Comparison of ENCODE assay signal across 7 mouse cellular contexts in genomic region chr7:25717478-25717877, GRCm38 (mm10). TPM values are rescaled to one million over a fixed set of nuclear protein-coding genes. Genes with fewer than 3 reads are reported as not detected.
DNase-seq lines count a peak whose midpoint lies in the region; ATAC-seq and TF ChIP-seq lines count a peak whose summit lies in the region.

No protein-coding gene starts in this region.

- H3K4me1 ChIP-seq in kidney, postnatal 0 days (replicated peaks; ENCODE audit: insufficient read depth, low read length) = peaks cover 8% of the 10 kb centered on the region; the same call in 1 of the 2 replicates
- H3K4me1 ChIP-seq in forebrain, postnatal 0 days (ENCODE audit: insufficient read depth) = peaks cover 4% of the 10 kb centered on the region; the same call in 1 of the 2 replicates
- H3K4me1 ChIP-seq in limb, embryonic 14.5 days (ENCODE audit: control insufficient read depth, insufficient read depth, low read length) = peaks cover 13% of the 10 kb centered on the region
- H3K4me1 ChIP-seq in neural tube, embryonic 15.5 days = peaks cover 23% of the 10 kb centered on the region

- H3K9ac ChIP-seq in kidney, postnatal 0 days (ENCODE audit: low read depth, low read length) = 0 out of 2 replicates have a peak overlapping the region, but pooled peaks have one; percentile 71
- H3K9ac ChIP-seq in forebrain, postnatal 0 days = 0 out of 2 replicates have a peak overlapping the region, but pooled peaks have one; percentile 6
- no peak overlapping the region; the same call in 1 of the 2 replicates for H3K9ac ChIP-seq in limb, embryonic 14.5 days (ENCODE audit: low read depth, low read length, severe bottlenecking)
- no peak overlapping the region for H3K9ac ChIP-seq in neural tube, embryonic 15.5 days (replicated peaks)

- peak overlapping the region; percentile 83 for H3K4me2 ChIP-seq in kidney, postnatal 0 days (ENCODE audit: low read length)
- H3K4me2 ChIP-seq in forebrain, postnatal 0 days (ENCODE audit: low read depth) = no peak overlapping the region; the same call in 1 of the 2 replicates
- peak overlapping the region; percentile 80 for H3K4me2 ChIP-seq in limb, embryonic 14.5 days (replicated peaks; ENCODE audit: low read depth, low read length, severe bottlenecking)
- H3K4me2 ChIP-seq in neural tube, embryonic 15.5 days = peak overlapping the region; percentile 85

- no peak for TF ChIP-seq CTCF in kidney, postnatal 0 days (IDR thresholded peaks at IDR 0.05; ENCODE audit: low read depth)
- no peak for TF ChIP-seq CTCF in forebrain, postnatal 0 days (IDR thresholded peaks at IDR 0.05; ENCODE audit: low read depth)

- no peak overlapping the region for H3K27ac ChIP-seq in kidney, postnatal 0 days
- H3K27ac ChIP-seq in forebrain, postnatal 0 days (ENCODE audit: low read depth, low read length) = no peak overlapping the region
- H3K27ac ChIP-seq in limb, embryonic 14.5 days (replicated peaks; ENCODE audit: low read depth, low read length) = no peak overlapping the region
- no peak overlapping the region for H3K27ac ChIP-seq in neural tube, embryonic 15.5 days (replicated peaks)

- no peaks in the 10 kb centered on the region for H3K27me3 ChIP-seq in kidney, postnatal 0 days (ENCODE audit: insufficient read depth, low read length)
- no peaks in the 10 kb centered on the region for H3K27me3 ChIP-seq in forebrain, postnatal 0 days (ENCODE audit: insufficient read depth, low read length)
- H3K27me3 ChIP-seq in limb, embryonic 14.5 days (ENCODE audit: control insufficient read depth, insufficient read depth, low read length) = no peaks in the 10 kb centered on the region
- H3K27me3 ChIP-seq in neural tube, embryonic 15.5 days (replicated peaks) = no peaks in the 10 kb centered on the region

- no peak for TF ChIP-seq POLR2A in limb, embryonic 14.5 days (IDR thresholded peaks at IDR 0.05; ENCODE audit: borderline replicate concordance, extremely low read depth, insufficient read depth, insufficient read length)

- DNase-seq in kidney, postnatal 0 days (ENCODE audit: low spot score) = no peak
- DNase-seq in kidney, adult 11 months = no peak
- no peak for DNase-seq in forebrain, postnatal 0 days
- DNase-seq in limb, embryonic 14.5 days (ENCODE audit: low spot score) = no peak
- DNase-seq in urinary bladder, postnatal 25 days (ENCODE audit: low spot score) = no peak
- no peak for DNase-seq in layer of hippocampus, adult 11-12 months (ENCODE audit: low spot score)

- ATAC-seq in kidney, postnatal 0 days (replicated peaks; ENCODE audit: low FRiP score, low read depth) = no peak
- ATAC-seq in forebrain, postnatal 0 days = no peak
- ATAC-seq in limb, embryonic 14.5 days (ENCODE audit: low FRiP score, low read depth) = no peak
- ATAC-seq in neural tube, embryonic 15.5 days (ENCODE audit: low FRiP score) = no peak

- no peaks in the 10 kb centered on the region for H3K9me3 ChIP-seq in kidney, postnatal 0 days (replicated peaks; ENCODE audit: low read length)
- H3K9me3 ChIP-seq in forebrain, postnatal 0 days (ENCODE audit: low read length) = no peaks in the 10 kb centered on the region
- H3K9me3 ChIP-seq in limb, embryonic 14.5 days (ENCODE audit: control insufficient read depth, low read length) = no peaks in the 10 kb centered on the region
- H3K9me3 ChIP-seq in neural tube, embryonic 15.5 days (replicated peaks) = no peaks in the 10 kb centered on the region

- H3K36me3 ChIP-seq in kidney, postnatal 0 days (ENCODE audit: insufficient read depth, low read length) = peaks cover 50% of the 10 kb centered on the region
- H3K36me3 ChIP-seq in forebrain, postnatal 0 days (ENCODE audit: insufficient read depth) = peaks cover 55% of the 10 kb centered on the region
- peaks cover 62% of the 10 kb centered on the region for H3K36me3 ChIP-seq in limb, embryonic 14.5 days (ENCODE audit: control insufficient read depth, insufficient read depth, low read length)
- H3K36me3 ChIP-seq in neural tube, embryonic 15.5 days = peaks cover 57% of the 10 kb centered on the region

- 86% methylated on average over 3 of the region's 3 CpGs for WGBS in kidney, postnatal 0 days
- WGBS in forebrain, postnatal 0 days = 93% methylated on average over 3 of the region's 3 CpGs
- 84% methylated on average over 3 of the region's 3 CpGs for WGBS in limb, embryonic 14.5 days
- WGBS in neural tube, embryonic 15.5 days = 92% methylated on average over 3 of the region's 3 CpGs

- H3K4me3 ChIP-seq in kidney, postnatal 0 days (replicated peaks; ENCODE audit: low read depth, low read length) = no peak overlapping the region
- H3K4me3 ChIP-seq in forebrain, postnatal 0 days (ENCODE audit: low read depth, low read length) = no peak overlapping the region
- H3K4me3 ChIP-seq in limb, embryonic 14.5 days (replicated peaks; ENCODE audit: low read length) = peak overlapping the region; percentile 73; the same call in 1 of the 2 replicates
- no peak overlapping the region; the same call in 1 of the 2 replicates for H3K4me3 ChIP-seq in neural tube, embryonic 15.5 days (replicated peaks)

RNA-seq across cellular contexts. Expression of gene Ccdc97, which starts 1.4 kb away (rescaled TPM):
- 18.8 and 19.4 TPM in 2 replicates for polyA plus RNA-seq in kidney, postnatal 0 days (2015; fragmentation: Nextera tagmentation; extraction: Ambion mirVana)
- total RNA-seq in forebrain, postnatal 0 days (2014; rRNA removed) = 21.1 and 37.6 TPM in 2 replicates
- polyA plus RNA-seq in forebrain, postnatal 0 days (2015; fragmentation: Nextera tagmentation; extraction: Ambion mirVana) = 31.7 and 32.0 TPM in 2 replicates
- 64.5 and 84.8 TPM in 2 replicates for polyA plus RNA-seq in limb, embryonic 14.5 days (2012; rRNA removed)
- polyA plus RNA-seq in limb, embryonic 14.5 days (2014; fragmentation: Nextera tagmentation; extraction: Ambion mirVana) = 28.4 and 32.0 TPM in 2 replicates
- polyA plus RNA-seq in neural tube, embryonic 15.5 days (2015; fragmentation: Nextera tagmentation; extraction: Ambion mirVana) = 30.2 and 33.2 TPM in 2 replicates

RNA-seq across cellular contexts. Expression of gene Tgfb1, which starts 30.7 kb away (rescaled TPM):
- 3.2 and 3.6 TPM in 2 replicates for polyA plus RNA-seq in kidney, postnatal 0 days (2015; fragmentation: Nextera tagmentation; extraction: Ambion mirVana)
- 1.6 and 3.1 TPM in 2 replicates for total RNA-seq in forebrain, postnatal 0 days (2014; rRNA removed)
- 0.39 and 0.56 TPM in 2 replicates for polyA plus RNA-seq in forebrain, postnatal 0 days (2015; fragmentation: Nextera tagmentation; extraction: Ambion mirVana)
- polyA plus RNA-seq in limb, embryonic 14.5 days (2012; rRNA removed) = 16.8 and 19.1 TPM in 2 replicates
- polyA plus RNA-seq in limb, embryonic 14.5 days (2014; fragmentation: Nextera tagmentation; extraction: Ambion mirVana) = 2.5 and 3.6 TPM in 2 replicates
- polyA plus RNA-seq in neural tube, embryonic 15.5 days (2015; fragmentation: Nextera tagmentation; extraction: Ambion mirVana) = 0.88 and 1.8 TPM in 2 replicates

RNA-seq across cellular contexts. Expression of gene B9d2, which starts 36.9 kb away (rescaled TPM):
- 31.4 and 32.3 TPM in 2 replicates for polyA plus RNA-seq in kidney, postnatal 0 days (2015; fragmentation: Nextera tagmentation; extraction: Ambion mirVana)
- total RNA-seq in forebrain, postnatal 0 days (2014; rRNA removed) = 15.7 and 15.8 TPM in 2 replicates
- 58.2 and 60.1 TPM in 2 replicates for polyA plus RNA-seq in forebrain, postnatal 0 days (2015; fragmentation: Nextera tagmentation; extraction: Ambion mirVana)
- polyA plus RNA-seq in limb, embryonic 14.5 days (2012; rRNA removed) = 28.1 and 39.7 TPM in 2 replicates
- polyA plus RNA-seq in limb, embryonic 14.5 days (2014; fragmentation: Nextera tagmentation; extraction: Ambion mirVana) = 25.1 and 29.2 TPM in 2 replicates
- 42.9 and 46.9 TPM in 2 replicates for polyA plus RNA-seq in neural tube, embryonic 15.5 days (2015; fragmentation: Nextera tagmentation; extraction: Ambion mirVana)

RNA-seq across cellular contexts. Expression of gene Hnrnpul1, which starts 37.1 kb away (rescaled TPM):
- 50.0 and 56.0 TPM in 2 replicates for polyA plus RNA-seq in kidney, postnatal 0 days (2015; fragmentation: Nextera tagmentation; extraction: Ambion mirVana)
- 110 and 144 TPM in 2 replicates for total RNA-seq in forebrain, postnatal 0 days (2014; rRNA removed)
- 47.3 and 47.9 TPM in 2 replicates for polyA plus RNA-seq in forebrain, postnatal 0 days (2015; fragmentation: Nextera tagmentation; extraction: Ambion mirVana)
- 66.8 and 73.4 TPM in 2 replicates for polyA plus RNA-seq in limb, embryonic 14.5 days (2012; rRNA removed)
- polyA plus RNA-seq in limb, embryonic 14.5 days (2014; fragmentation: Nextera tagmentation; extraction: Ambion mirVana) = 77.1 and 80.7 TPM in 2 replicates
- polyA plus RNA-seq in neural tube, embryonic 15.5 days (2015; fragmentation: Nextera tagmentation; extraction: Ambion mirVana) = 37.3 and 43.9 TPM in 2 replicates

RNA-seq across cellular contexts. Expression of gene Tmem91, which starts 42.5 kb away (rescaled TPM):
- 1.0 and 1.1 TPM in 2 replicates for polyA plus RNA-seq in kidney, postnatal 0 days (2015; fragmentation: Nextera tagmentation; extraction: Ambion mirVana)
- 32.8 and 40.3 TPM in 2 replicates for total RNA-seq in forebrain, postnatal 0 days (2014; rRNA removed)
- polyA plus RNA-seq in forebrain, postnatal 0 days (2015; fragmentation: Nextera tagmentation; extraction: Ambion mirVana) = 40.9 and 61.4 TPM in 2 replicates
- polyA plus RNA-seq in limb, embryonic 14.5 days (2012; rRNA removed) = 1.7 and 2.7 TPM in 2 replicates
- polyA plus RNA-seq in limb, embryonic 14.5 days (2014; fragmentation: Nextera tagmentation; extraction: Ambion mirVana) = 3.2 and 3.6 TPM in 2 replicates
- 73.9 and 97.4 TPM in 2 replicates for polyA plus RNA-seq in neural tube, embryonic 15.5 days (2015; fragmentation: Nextera tagmentation; extraction: Ambion mirVana)

Comparison
In these comparisons a context has a peak if more than half of its experiments do, and no peak if none do; other contexts are left out.
1. H3K9ac ChIP-seq: peak in kidney, postnatal 0 days (single experiment) and forebrain, postnatal 0 days (single experiment); none in limb, embryonic 14.5 days (single experiment) and neural tube, embryonic 15.5 days (single experiment).